Mouse (Mus musculus): ENCODE measurements at regions not wholly inside any gene's neighbourhood (a gene's known extent, or its start where the extent isn't known, plus 50 kb on each side); places are given as distances from the start of the nearest gene placed in this dataset.
A peak's percentile ranks its signal among the peaks of the same experiment; 100 is the strongest.
"Not testable (repeated sequence)": the region's sequence is repeated elsewhere in the genome, so short reads cannot be mapped to it uniquely, and the experiment has no call there.

DNA sequence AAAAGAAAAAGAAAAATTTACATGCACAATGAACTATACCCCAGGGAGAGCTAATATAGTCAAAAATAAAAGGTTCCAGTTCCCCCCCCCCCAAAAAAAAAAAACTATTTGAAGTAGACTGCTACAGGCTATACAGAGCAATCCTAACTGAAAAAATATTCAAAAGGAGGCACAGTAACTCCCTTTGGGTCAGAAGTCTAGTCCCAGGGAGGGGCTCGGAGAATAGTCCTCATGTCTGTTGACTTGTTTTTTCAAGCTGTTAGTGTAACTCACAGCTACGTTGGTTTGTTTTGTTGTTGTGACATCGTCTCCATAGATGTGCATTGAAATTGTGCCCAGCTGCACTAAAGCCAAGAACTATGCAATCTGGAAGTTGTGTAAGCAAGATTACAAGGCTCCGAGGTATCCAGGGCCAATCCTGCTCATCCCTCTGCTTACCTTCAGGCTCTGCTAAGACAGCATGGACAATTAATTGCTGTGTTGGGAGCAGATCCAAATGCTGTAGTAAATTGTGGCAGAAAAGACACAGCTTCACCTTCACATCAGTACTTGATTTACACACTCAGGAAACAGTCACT, 137.2 kb upstream of the Pnpt1 start:
- DNase-seq = peak; percentile 56

DNA sequence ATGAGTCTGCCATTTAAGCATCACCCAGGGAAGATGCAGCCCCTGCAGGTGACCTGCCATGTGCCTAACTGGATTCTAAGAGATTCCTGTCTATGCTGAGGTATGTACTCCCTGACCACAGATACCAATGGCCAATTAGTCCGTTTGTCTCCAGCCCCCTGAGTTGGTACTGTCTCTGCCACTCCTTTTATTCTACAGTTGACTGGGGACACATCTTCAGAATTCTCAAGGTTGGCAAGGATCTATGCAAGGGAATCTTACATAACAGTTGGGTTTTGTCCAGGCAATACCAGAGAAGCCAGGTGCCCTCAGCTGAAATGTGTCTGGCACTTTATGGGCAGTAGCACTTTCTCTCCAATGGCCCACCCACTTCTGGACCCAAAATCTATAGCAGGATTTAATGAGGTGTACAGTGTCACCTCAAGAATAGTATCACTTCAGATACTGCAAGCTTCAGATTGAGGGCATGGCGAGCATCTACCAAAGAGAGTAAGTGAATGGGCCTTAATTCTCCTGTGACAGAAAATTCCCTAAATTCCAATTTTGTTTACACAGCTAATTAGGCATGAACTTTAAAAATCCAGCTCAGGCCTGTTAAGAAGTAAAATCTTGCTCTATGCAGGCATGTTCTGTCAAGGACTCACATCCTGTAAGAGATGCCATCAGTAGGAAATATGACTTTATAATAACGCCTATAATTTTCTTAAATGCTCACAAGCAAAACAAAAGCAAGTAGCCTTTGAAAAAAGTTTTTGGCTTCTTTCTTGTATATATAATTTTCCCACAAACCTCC, 132.0 kb upstream of the Pnpt1 start:
- no peak for DNase-seq

DNA sequence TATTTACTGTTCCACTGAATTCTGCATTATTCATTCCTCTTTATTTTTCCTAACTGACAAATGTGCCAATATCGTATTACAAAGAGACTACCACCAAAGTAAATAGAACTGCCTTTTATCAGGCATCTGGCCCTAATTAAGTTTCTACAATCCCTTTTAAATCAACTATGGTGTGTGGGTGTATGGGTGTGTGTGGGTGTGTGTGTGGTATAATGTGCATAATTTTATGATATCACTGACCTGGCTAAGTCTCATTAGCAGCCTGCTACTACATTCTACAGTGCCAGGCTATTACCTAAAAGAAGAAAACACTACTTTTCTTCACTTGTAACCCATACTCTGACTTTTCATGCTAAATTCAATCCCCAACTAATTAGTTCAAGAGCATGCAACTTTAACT, 131.3 kb upstream of the Pnpt1 start:
- DNase-seq = no peak

DNA sequence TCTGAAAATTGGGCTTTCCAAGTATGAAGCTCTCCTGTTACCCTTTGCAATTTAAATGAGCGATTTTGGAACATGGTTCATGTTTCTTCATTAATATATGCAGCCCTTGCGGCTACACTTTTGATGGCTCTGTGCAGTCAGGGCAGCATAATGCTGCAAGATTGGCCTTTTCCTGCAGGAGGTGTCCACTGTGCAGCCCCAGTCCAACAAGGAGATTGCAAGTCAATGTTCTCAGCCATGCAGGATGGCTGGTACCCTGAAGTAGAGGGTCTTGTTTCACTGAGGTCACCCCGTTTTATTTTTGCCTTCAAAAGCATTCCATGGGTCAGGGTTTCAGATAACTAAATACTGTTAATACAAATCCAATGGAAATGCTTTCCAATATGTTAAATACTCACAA, 130.9 kb upstream of the Pnpt1 start:
- DNase-seq = no peak

DNA sequence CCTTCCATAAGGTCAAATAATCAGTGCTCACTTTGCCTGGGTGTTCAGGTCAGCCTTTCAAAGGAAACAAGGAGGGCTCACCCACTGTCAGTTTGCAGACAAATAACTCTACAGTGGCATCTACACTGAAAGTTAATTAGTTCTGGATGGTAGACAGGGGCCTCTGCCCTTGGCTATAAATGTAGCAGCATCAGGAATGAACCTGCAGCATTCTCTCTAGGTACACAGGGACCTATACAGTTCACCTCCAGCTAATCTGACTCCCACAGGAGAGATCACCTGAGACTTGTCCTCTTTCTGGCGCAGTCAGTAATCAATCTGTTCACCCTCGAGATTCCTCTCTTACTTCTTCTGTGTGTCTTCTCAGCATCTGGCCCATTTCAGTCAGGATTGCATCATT, 130.3 kb upstream of the Pnpt1 start:
- no peak for DNase-seq

DNA sequence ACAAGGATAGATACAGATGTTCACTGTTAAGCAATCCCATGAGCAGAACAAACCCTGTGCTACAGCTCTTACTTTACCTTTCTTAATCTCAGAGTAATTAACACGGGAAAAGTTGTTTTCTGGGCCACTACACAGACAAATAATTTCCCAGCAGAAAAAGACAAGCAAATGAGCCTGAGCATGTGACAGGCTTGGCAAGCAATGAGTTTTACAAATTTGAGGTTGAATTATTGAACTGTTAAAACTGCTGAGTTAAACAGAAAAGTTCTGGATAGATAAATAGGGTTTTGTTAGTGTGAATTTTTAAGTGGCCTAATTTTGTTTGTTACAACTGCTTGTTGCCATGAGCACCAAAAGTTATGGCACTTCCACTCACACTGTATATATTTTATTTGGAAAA, 113.1 kb upstream of the Pnpt1 start:
- DNase-seq = no peak

DNA sequence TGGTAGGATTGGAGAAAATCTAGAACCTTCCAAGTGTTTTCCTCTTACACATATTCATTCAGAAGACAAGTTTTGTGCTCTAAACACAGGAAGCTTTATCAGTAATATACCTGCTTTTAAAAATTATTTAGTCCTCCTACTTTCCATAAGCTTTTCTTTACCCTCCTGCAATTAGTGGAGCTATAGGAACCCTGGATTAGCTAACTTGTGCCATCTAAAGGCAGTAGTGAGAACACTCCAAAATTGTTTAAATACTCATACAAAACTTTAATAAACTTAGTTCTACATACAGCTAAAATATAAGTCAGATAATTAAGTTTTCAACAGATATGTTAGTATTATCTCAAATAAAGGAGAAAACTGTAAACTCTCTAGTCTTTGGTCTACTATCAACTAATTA, 89.7 kb upstream of the Pnpt1 start:
- DNase-seq = peak; percentile 18

DNA sequence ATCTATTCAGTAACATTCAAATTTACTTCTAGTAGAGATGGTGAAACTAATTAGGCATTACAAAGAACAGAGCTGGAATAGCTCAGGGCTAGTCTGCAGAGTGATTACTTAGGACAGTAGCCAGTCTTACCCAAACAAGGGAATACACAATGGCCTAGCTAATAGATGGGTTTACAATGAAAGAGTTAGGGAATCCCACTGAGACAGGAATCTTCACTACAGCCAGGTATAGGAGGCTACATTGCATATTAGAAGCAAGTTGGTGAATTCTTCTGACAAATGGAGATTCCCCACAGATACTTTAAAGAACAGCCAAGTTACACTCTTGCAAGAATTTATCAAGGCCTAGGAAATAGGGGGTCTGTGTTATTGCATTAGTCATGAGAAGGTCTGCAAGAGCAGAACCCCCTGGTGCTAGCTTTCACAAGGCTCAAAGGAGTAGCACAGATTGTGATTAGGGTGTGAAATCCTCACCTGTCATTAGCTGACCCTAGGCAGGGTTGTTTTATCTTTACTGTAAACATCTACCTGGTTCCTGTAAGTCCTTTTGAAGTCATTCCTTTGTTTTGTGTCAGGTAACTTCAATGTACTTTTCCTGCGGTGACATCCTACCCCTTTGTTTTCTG, 82.4 kb upstream of the Pnpt1 start:
- DNase-seq = not testable (repeated sequence)

DNA sequence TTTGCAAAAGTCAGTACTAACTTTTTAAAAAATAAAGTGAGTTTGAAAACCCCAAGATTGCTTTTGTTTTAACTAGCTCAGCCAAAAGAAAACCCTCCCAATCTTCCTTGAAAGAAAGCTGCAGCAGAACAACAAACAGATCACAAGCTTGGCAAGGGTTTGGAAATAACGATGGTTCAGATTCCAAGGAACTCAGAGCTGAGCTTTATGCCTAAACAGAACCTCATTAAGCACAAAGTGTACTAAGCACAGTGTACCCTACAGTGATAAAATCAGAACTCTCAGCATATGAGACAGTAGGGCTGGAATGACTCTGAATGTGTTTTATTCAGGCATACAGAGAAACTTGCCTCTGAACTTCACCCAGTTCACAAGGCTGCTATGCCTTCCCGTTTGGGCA, 77.9 kb upstream of the Pnpt1 start:
- peak; percentile 7 for DNase-seq

DNA sequence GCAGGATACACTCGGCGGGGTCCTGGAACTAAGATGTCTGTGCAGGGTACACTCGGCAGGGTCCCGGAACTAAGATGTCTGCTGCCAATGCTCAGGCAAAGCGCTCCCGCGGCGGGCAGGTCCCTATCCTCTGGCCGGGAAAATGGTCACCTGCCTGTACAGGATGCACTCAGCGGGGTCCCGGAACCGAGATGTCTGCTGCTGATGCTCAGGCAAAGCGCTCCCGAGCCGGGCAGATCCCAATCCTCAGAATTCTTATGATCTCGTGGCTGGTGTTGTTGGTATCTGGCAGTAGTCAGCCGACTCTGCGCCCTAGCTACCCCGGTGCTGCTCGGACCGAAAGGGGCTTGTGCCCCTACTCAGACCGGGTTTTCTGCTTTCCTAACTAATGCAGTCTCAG, 61.0 kb upstream of the Pnpt1 start:
- not testable (repeated sequence) for DNase-seq

DNA sequence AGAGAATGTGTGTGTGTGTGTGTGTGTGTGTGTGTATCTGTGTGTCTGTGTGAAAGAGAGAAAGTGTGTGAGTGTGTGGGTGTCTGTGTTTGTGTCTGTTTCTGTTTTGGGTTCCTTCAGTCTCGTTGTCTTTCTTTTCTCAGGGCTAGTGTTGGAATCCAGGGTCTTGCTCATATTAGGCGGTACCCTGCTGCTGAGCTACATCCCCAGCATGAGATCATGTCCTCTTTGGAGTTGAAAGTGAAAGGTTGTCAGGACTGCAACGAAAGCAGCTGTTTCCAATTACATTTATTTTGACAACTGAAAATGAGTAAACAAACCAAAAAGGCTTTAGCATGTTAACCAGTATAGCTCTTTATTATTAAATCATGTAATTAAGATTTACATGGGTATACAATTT, 58.3 kb upstream of the Pnpt1 start:
- no peak for DNase-seq

Measured in lung, postnatal 36 days (tissue).